Comparison of ENCODE assay signal across 10 mouse cellular contexts in genomic region chr9:105838396-105839146, GRCm38 (mm10). TPM values are rescaled to one million over a fixed set of nuclear protein-coding genes. Genes with fewer than 3 reads are reported as not detected.
"Had no signal": no experiment of that assay in that cellular context is flagged by ENCODE, and none has a peak within 500 bp of the region (broad histone marks: within the 10 kb centered on the region; RNA-seq: fewer than 3 reads in every experiment).

No protein-coding gene starts in this region.

- H3K9me3 ChIP-seq: limb, embryonic 10.5 days; liver, embryonic 13.5 days; lung, embryonic 15.5 days; midbrain, embryonic 12.5 days had no signal

- ATAC-seq: liver, postnatal 0 days; midbrain, embryonic 16.5 days had no signal

- H3K4me2 ChIP-seq: liver, embryonic 13.5 days; lung, embryonic 15.5 days; midbrain, embryonic 12.5 days had no signal

- DNase-seq: kidney, adult 8-10 months; kidney, postnatal 25 days; liver, embryonic 13.5 days; liver, postnatal 0 days; right cerebral cortex, postnatal 14 days had no signal

- H3K4me3 ChIP-seq: limb, embryonic 10.5 days; liver, embryonic 13.5 days; lung, embryonic 15.5 days; midbrain, embryonic 12.5 days had no signal

- H3K27ac ChIP-seq: limb, embryonic 10.5 days; liver, embryonic 13.5 days; lung, embryonic 15.5 days; midbrain, embryonic 12.5 days had no signal

- H3K27me3 ChIP-seq: liver, embryonic 13.5 days; lung, embryonic 15.5 days; midbrain, embryonic 12.5 days had no signal

- H3K36me3 ChIP-seq: limb, embryonic 10.5 days; liver, embryonic 13.5 days; lung, embryonic 15.5 days; midbrain, embryonic 12.5 days had no signal

- H3K4me1 ChIP-seq: limb, embryonic 10.5 days; liver, embryonic 13.5 days; midbrain, embryonic 12.5 days had no signal

- H3K9ac ChIP-seq: liver, embryonic 13.5 days; liver, postnatal 0 days; lung, embryonic 15.5 days; midbrain, embryonic 12.5 days had no signal

RNA-seq across cellular contexts. Expression of gene Col6a6, which starts 10.6 kb away (rescaled TPM):
- total RNA-seq: megakaryocyte-erythroid progenitor cell, adult 5-6 weeks had no signal
